Mouse (Mus musculus): ENCODE measurements at regions not wholly inside any gene's neighbourhood (a gene's known extent, or its start where the extent isn't known, plus 50 kb on each side); places are given as distances from the start of the nearest gene placed in this dataset.

DNA sequence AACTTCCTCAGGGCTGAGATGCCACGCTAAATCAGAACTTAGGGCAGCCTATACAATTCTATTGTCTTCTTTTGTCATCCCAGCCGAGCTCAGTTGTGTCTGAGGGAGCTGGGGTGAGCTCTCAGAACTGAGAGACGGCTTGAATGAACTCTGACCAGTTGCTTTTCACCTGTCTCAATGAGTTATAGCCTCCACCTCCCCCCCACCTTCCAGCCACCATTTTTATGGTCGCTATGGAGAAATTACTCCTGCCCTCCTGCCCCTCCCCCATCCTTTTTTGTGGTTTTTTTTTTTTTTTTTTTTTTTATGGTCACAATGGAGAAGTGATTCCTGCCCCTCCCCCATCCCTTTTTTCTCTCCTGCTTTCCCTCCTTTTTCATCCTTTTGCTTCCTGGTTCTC lies 251.6 kb upstream of the Gm10131 start:
- DNase-seq (ENCODE audit: low spot score) = no peak
- intact Hi-C loops (cut with DNase I) = no loop called here

DNA sequence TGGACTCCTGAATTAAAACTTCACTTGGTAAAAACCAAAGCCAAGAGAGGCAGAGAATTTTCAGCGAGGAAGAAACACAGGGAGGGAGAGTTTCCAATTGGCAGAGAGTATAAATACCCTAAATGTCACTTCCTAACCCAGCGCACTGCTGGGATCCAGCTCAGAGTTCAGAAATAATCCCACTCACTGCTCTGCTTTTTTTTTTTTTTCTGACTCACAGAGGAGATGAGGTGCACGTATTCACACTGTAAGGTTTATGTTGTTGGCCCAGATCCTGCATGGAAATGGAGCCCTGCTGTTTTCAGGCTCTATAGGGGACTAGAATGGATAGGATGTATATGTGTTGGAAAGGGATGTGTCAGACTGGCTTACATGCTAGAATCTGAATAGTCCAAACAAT lies 249.8 kb upstream of the Gm10131 start:
- DNase-seq (ENCODE audit: low spot score) = no peak
- intact Hi-C loops (cut with DNase I) = no loop called here

DNA sequence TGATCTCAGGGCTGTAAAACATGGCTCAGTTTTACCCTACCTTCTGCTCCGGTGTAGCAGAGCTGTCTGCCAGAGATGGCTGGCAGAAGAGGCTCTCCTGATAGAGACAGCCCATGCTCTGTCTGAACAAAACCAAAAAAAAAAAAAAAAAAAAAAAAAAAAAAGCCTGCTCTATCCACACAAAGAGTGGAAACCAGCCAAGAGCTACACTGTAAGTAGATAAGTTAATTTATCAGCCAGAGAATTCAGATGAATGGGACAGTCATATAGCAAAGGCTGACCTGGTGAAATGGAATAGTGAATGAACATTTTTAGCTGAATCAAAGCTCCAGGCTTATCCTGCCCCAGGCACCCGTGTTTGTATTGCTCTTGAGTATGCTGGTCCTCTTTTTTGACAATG lies 248.2 kb upstream of the Gm10131 start:
- DNase-seq (ENCODE audit: low spot score) = no peak
- intact Hi-C loops (cut with DNase I) = no loop called here

DNA sequence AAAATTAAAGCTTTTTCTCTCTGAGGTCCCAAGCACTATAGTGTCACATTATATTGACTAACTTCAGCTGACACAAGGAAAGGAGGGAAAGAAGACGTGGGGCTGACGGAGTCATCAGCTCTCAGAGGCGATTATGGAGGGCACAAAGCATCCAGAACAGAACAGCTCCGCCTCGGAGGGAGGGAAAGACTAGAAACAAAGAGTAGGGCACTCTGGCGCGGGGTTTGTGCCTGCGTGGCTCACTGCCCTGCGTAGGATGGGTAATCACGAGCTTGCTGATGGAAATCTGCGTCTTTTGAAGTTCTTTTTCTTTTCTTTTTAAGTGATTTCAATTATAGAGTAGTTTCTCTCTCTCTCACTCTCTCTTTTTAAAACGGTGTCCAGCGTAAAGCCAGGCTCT lies 243.5 kb upstream of the Gm10131 start:
- intact Hi-C loops (cut with DNase I) = no loop called here
- no peak for DNase-seq (ENCODE audit: low spot score)

DNA sequence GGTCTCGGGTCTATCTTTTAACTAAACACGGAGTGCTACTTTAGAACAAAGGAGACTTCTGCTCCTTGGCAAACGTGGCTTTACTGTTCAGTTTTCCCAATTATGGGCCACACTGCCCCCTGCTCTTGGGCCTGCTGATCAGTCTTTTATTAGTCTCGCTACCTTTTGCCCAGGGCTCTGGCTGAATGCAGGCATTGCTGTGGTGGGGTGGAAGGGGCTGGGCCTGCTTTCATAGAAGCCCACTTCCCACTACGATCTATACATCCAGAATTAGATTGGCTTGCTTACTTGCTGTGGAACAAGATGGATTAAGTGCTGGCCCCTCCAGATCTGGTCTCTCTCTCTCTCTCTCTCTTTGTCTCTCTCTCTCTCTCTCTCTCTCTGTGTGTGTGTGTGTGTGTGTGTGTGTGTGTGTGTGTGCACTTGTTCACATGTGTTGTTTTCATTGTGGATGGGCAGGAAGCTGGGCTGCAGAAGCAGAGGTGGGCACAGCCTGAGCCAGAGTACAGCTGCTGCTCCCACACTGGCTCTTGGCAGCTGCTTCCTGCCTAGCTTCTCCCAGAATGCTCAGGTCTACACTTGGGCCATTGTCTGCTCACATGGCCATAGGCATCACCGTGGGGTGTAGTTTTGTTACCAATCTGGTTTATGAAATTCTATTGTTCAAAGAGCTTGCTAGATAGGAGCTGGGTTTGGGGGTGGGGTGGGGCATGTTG lies 241.8 kb upstream of the Gm10131 start:
- DNase-seq (ENCODE audit: low spot score) = no peak
- intact Hi-C loops (cut with DNase I) = no loop called here

DNA sequence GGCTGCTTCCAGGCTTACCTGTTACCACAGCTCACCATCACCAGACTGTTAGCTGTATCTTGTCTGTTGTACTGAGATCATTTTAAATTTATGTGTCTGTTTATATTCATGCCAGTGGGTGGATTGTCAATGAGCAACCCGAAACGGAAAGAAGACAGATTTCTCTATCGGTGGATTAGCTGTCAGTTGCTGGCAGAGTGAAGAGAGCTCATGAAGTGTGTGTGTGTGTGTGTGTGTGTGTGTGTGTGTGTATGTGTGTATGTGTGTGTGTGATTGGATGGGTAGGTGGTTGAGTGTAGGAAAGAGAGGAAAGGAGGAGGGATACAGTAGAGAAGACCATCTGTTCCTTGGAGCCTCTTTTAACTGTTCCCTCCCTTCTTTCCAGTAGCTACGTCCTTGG lies 223.3 kb upstream of the Gm10131 start:
- DNase-seq (ENCODE audit: low spot score) = no peak
- intact Hi-C loops (cut with DNase I) = no loop called here

DNA sequence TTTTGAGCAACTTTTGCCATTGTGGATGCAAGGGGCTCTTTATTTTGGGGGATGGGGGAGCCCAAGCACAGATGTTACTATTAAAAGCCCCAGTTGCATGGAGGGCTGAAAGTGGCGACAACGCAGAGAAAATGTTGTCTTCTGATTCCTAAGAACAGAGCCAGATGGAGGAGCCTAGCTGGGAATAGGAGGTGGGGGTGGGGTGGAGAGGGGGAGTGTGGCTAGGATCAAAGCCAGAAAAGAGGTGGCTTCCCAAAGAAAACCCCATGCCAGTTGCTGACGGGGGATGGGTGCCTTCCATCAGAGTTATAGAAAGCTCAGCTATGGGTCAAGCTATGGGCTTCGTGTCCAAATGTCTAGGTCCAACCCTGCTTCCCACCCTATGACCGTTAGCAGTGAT lies 220.1 kb upstream of the Gm10131 start:
- intact Hi-C loops (cut with DNase I) = no loop called here
- no peak for DNase-seq (ENCODE audit: low spot score)

DNA sequence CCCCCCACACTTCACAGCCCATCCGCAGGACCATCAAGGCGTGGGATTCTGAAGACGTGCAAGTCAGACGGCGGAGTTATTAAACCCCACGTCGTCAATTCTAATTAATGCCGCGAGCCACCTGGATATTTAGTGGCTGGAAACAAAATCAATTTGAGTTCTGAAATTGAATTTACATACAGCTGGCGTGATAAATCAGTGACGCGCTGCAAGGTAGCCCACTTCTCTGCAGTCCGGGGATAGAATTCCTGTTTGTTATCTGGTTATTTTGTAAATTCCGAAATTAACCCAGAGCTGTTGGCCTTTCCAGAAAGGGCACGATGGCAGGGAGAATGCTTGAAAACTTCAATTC lies 215.1 kb upstream of the Gm10131 start:
- intact Hi-C loops (cut with DNase I) = no loop called here
- DNase-seq (ENCODE audit: low spot score) = no peak

DNA sequence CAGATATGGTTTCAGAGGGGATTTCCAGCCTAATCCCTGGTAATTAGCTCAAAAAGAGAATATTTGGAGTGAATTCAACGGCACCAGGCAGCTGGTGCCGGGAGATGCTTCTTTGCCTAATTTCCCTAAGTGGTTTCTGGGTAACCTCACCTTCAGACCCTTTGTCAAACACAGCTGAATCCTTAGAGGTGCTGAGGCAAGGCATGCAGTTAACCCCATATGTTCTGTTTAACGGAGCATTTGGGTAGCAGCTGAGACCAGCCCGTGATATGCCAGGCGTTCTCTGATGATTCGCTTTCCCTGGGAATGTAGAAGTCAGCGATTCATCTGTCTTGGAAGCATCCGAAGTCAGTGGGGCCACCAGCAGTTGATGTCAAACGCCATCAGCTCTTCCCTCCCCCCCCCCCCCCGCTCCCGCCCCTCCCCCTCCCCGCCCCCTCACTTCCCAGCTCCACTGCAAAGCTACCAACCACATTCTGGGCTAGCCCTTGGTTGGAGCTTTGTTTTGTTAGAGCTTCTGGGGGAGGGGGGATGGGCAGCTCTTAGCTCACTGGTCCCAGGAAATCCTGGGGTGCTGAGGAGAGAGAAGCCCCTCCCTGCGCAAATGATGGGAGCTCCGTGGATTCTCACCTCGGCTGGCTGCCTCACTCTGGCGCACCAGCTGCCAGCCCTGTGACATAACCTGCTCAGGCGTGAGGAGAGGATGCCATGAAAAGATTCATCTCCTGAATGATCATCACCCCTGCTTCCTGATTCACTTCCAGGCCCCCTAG lies 214.5 kb upstream of the Gm10131 start:
- no peak for DNase-seq (ENCODE audit: low spot score)
- intact Hi-C loops (cut with DNase I) = no loop called here

DNA sequence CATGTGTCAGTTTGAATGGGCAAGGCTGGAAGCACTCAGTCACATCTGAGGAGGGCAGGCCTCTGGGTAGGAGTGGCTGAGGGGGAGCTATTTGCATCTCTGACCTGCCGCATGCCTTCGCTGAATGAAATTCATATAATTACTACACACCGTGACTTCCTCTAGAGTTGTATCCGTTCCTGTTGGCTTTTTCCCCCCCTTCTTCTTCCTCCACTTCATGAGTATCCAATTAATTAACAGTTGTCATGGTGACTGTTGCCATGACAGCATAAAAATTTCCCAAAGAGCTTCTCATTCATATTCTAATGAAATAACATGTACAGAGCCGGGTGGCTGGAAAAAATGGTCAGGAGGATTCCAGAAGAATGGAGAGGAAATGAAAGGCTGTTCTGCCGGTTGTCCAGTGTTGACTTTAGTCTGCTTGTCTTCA lies 208.6 kb upstream of the Gm10131 start:
- no peak for DNase-seq (ENCODE audit: low spot score)
- intact Hi-C loops (cut with DNase I) = no loop called here

DNA sequence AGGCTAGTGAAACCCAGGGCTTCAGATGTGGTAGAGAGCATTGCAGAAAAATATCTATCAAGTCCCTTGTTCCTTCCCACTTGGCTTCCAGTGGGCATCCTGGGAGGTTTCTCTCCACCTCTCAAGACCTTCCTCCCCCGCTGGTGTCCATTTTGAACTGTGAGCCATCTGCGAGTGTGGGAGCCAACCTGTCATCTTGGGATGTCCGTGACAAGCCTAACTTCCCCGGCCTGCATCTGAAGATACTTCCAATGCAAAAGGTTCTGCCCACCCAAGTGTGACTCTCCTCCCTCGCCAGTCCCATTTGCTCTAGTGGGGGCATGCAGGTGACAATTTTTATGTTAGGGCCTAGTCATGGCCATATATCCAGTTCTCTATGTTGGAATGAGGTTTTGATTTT lies 208.2 kb upstream of the Gm10131 start:
- no peak for DNase-seq (ENCODE audit: low spot score)
- intact Hi-C loops (cut with DNase I) = no loop called here

DNA sequence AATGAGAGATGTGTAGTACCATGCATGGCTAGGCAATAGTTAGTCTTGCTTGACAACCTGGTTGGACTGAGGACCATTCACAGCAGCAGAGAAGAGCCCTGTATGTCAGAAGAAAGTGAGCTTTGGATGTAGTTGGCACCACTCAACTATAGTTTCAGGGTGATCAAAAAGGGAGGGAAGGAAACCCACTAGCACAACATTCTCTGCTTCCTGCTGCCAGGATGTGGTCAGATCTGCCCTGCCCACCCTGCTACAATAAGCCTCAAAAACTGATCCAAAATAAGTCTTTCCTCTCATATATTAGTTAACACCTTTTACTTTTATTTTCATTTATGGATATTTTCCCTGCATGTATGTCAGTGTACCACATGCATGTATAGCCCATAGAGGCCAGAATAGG lies 203.7 kb upstream of the Gm10131 start:
- intact Hi-C loops (cut with DNase I) = no loop called here
- no peak for DNase-seq (ENCODE audit: low spot score)

DNA sequence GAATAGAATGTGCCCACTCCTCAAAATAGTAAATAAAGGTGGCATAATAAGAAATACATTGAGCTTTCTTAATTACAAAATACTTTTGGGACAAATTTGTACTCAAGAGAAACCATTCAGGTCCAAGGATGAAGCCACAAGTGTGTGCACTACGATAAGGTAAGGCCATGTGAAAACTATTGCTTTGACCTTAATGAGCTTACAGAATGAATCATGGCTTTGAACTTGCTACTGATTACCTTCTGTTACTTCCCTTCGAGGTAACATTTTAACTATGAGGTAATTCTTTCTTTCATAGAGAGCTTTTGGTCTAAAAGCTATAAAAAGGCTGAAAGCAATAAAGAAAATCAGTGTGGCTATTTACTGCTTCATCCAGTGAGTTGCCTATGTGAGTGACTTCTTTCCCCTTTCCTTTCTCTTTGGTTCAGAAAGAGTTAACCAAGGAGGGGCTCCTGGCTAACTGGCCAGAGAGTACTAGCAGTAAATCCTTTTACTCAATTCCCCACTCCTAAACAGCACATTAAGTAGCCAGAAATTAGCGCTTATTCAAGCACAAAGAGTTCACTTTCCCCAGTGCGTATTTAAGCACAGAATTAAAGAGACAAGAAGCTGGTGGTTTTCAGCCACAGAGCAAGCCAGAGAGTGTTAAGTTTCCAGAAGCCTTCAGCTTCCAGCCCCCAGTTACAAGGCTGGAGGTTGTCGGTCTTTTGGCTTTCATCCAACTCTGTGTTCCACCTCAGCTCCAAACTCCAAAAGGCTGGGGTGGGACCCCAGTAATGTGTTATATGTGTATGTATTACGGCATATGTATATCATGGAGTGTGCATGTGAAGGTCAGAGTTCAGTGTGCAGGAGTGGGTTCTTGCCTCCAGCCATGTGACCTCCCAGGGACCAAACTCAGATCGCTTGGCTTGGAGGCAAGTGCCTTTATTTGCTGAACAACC lies 194.3 kb upstream of the Gm10131 start:
- intact Hi-C loops (cut with DNase I) = no loop called here
- DNase-seq (ENCODE audit: low spot score) = no peak

DNA sequence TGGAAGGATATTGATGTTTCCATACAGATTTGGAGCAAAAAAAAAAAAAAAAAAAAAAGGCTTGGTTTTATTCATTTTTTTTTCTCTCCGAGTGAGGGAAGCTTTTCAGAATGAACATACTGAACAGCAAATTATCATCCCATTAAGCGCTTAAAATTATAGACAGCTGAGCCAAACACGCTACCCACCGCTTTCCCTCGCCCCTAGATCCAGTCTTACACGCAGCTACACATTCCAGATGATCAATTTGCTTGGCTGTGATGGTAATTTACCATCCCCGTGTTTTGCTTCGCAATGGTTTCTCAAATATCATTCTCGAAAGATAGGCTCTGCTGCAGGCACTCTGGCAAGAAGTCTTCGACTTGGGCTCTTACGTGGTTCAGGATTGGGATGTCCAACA lies 192.3 kb upstream of the Gm10131 start:
- intact Hi-C loops (cut with DNase I) = no loop called here
- DNase-seq (ENCODE audit: low spot score) = no peak

DNA sequence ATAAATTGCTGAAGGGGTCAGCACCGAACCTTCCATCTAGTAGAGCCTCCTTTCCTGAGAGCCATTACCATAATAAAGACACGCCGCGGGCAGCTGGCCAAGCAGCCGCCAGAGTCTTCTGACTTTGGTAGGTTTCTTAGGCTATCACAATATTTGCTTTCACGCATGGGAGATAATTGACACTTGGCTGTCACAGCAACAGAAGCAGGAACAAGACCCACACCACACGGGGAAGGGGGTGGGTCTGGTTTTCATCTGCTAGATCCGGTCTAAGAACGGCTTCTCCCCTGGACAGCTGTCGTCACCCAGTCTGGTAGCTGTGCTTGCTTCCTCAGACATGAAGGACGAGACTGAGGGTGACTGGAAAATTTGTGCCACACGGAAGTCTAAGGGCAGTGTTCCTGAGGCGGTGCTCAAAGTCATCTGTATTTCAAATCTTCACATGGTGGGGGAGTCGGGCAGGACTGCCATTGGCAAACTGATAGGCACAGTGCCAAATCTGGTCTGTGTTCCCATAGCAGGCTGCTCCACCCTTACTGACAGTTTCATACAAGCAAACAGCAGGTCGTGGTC lies 188.9 kb upstream of the Gm10131 start:
- no peak for DNase-seq (ENCODE audit: low spot score)
- intact Hi-C loops (cut with DNase I) = no loop called here

DNA sequence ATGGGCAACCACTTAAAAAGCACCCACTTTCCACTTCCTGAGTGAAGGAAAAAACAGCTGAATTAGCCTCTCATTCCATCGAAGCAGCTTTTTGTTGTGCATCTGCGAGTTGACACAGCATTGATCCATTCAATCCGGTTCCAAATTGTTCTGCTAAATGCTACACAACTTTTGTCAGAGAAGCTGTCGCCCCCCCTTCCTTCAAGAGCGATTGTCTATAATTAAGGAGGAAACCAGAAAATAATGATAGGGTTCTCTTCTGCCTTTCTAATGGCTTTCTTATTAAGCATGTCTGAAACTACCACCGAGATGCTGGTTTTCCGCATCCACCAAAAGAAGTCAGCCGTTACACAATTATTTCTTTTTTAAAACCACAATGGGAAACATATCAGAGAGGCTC lies 183.2 kb upstream of the Gm10131 start:
- DNase-seq (ENCODE audit: low spot score) = no peak
- intact Hi-C loops (cut with DNase I) = no loop called here

DNA sequence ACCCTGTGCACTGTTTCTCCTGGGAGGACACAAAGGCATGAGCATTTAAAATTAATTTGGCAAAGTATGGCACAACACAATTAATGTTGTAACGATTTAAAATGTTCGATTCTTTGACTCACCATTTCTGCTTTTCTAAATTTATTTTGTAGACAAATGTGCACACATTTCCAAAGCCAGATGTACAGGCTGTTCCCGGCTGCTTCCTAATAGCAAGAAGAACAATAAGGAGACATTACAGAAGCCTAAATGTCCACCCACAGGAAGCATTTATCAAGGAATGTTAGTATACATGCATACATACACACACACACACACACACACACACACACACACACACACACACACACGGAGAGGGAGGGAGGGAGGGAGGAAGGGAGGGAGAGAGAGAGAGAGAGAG lies 179.1 kb upstream of the Gm10131 start:
- no peak for DNase-seq (ENCODE audit: low spot score)
- intact Hi-C loops (cut with DNase I) = no loop called here

DNA sequence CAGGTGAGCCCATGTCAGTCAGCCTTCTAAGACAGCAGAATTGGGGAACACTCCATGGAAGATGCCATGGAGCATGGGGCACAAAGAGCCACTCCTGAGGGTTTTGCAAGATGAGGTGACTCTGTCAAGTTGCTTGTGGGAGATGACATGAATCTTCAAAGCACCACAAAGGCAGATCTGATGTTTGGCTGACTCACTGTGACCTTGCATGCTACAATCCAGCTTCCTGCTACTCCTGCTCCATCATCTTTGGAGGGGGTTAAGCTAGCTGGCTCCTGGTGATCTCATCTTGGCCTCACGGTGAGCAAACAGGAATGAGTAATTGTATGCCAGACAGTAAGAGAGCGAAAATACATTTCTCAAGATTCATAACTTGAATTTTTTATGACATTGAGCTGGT lies 176.3 kb upstream of the Gm10131 start:
- DNase-seq (ENCODE audit: low spot score) = no peak

DNA sequence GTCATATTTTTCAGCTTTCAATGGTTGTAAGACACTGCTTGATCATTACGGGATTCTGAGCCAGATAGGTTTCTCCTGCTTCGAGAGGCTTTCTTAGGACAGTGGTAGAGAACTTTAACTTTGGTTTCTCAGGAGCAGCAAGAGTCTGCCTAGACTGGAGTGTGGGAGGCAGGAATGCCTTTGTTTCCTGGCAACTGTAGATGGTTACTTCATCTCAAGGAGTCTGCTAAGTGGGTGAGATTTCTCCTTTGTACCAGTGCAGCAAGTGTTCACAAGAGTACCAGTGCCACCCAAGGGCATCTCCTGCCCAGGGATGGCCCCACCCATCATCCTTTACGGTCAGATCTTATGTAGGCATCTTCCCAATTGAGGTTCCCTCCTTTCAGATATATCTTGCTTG lies 173.0 kb upstream of the Gm10131 start:
- intact Hi-C loops (cut with DNase I) = no loop called here
- DNase-seq (ENCODE audit: low spot score) = no peak

More for the DNA sequence above, 176.3 kb upstream of the Gm10131 start:
- intact Hi-C loops (cut with DNase I) = no loop called here

DNA sequence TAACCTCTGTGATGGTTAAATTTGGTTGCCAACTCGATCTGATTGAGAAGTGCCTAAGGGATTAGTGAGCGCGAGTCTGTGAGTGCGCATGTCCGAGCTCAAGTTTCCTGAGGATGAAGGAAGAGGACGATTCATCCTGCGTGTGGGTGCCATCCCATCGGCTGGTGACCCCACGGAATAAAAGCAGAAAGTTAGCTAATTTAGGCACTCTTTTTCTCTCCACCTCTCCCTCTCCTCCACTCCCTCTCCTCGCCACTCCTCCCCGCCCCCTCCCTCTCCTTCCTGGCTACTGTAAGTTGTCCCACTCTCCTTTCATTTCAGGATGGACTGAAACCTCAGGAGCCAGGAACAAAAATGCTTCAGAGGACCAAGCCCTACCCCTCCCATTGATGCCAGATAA lies 168.9 kb upstream of the Gm10131 start:
- DNase-seq (ENCODE audit: low spot score) = no peak

More for the DNA sequence above, 168.9 kb upstream of the Gm10131 start:
- intact Hi-C loops (cut with DNase I) = no loop called here

Data from heart, postnatal 25 days (tissue).